Mouse (Mus musculus) left cerebral cortex, postnatal 25 days (tissue): ENCODE data around the gene Zp1. TPM values are rescaled to one million over a fixed set of nuclear protein-coding genes. Genes with fewer than 3 reads are reported as not detected.

Experiments used
- DNase-seq, 2 experiments: peaks; one replicate each; pipeline ENCODE4 v3.0.0; 2022; ENCODE audit warnings: low spot score in 2 of 2, mixed read lengths in 1 of 2
- intact Hi-C: fragments of 180-260 bp; cut with DNase I; formaldehyde crosslinking; loops from one replicate; pipeline ENCODE4 v1.15.1; 2025
- total RNA-seq, 2 experiments: library from RNA; stranded (reverse); gene quantifications; 2 replicates each; pipeline ENCODE4 v1.2.3; 2021

Gene Zp1
- not detected for total RNA-seq

GRCm38 (mm10) chr19:10920532-10920931 is at the start of gene Zp1:
TSS of gene Zp1 (minus strand) at chr19:10920632.
- intact Hi-C loops: no loop called here
- no peak for DNase-seq

- intact Hi-C loops: no loop called here
- no peak for DNase-seq
Measured at GRCm38 (mm10) chr19:10968578-10968977, 48.1 kb upstream of the Zp1 start.

DNA sequence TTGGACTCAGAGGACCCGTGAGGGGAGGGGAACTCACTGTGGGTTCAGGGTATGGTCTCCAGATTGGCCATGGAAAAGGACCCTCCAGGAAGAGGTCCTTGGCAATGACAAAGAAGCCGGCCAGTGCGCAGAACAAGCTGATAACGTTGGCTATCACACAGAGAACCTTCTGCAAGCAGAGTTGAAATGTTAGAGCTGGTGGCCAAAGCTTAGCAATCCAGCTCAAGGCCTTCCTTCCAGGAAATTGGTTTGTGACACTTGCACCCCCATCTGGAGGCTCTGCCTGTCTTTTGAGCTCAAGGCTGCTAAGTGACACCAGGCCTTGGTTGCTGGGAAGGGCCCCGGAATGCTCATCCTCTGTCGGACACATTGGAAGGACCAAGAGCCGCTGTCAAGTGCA is 45.3 kb upstream of the Zp1 start:
- intact Hi-C loops: no loop called here
- DNase-seq: no peak

- no peak for DNase-seq
- intact Hi-C loops: loop anchor here (2.0 to 5.0 kb wide), 3 partner anchors 53 to 295 kb away; partner anchors contain the start of gene Pga5
Measured at GRCm38 (mm10) chr19:10959978-10960346, 39.5 kb upstream of the Zp1 start.

GRCm38 (mm10) chr19:10959085-10959977 is 38.9 kb upstream of the Zp1 start:
- intact Hi-C loops: loop anchor here (2.0 kb wide), 2 partner anchors 53 to 295 kb away; no protein-coding TSS in a partner anchor
- peak; percentile 49 to 68 for DNase-seq

GRCm38 (mm10) chr19:10952021-10952939 is 31.8 kb upstream of the Zp1 start:
- intact Hi-C loops: loop anchor here (5.0 kb wide), 1 partner anchor 240 kb away; no protein-coding TSS in a partner anchor
- DNase-seq: peak; percentile 42 to 70

DNA sequence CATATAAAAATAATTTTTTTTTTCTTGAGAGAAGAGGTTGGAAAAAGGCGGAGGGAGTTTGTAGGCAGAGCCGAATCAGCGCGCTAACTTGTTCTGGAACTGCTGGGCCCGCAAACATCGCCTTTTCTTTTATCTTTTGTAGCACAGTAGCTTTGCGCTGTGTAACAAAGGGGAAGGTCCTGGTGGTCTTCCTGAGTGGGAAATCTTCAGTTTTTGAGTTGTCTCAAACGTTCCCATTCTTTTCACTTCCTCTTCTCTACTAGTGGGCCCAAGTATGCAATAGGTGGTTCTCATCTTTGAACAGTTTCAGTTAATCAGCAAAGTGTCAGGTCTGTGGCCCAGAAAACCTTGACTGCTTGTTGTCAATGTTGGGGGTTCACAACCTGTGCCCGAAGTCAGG is 29.1 kb upstream of the Zp1 start:
- intact Hi-C loops: no loop called here
- no peak for DNase-seq

DNA sequence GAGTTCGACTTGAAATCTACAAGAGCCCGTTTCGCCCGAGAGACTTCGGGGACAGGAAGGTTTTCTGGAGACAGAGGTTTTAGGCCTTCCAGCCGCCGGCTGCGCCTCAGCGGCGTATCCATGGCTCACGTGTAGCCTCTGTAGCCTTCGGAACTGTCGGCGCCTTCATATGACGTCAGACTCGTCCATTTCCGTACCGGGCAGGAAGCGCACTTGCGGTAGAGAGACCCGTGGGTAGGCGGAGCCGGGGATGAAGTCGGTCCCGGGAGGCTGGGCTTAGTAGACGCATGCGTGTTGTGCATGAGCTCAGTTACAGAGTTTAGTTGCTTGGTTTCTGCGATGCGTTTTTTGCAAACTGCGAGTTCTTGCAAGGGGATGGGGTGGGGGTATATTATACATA is 28.7 kb upstream of the Zp1 start, which contains the start of gene Ccdc86:
Ccdc86 (minus strand) TSS at position 155 of the 400 bp plus-strand sequence.
- intact Hi-C loops: no loop called here
- DNase-seq: peak; percentile 97 to 98

- DNase-seq: peak in 1 of 2 experiments; percentile 9
- intact Hi-C loops: no loop called here
Measured at GRCm38 (mm10) chr19:10948416-10948815, 28.0 kb upstream of the Zp1 start.

DNA sequence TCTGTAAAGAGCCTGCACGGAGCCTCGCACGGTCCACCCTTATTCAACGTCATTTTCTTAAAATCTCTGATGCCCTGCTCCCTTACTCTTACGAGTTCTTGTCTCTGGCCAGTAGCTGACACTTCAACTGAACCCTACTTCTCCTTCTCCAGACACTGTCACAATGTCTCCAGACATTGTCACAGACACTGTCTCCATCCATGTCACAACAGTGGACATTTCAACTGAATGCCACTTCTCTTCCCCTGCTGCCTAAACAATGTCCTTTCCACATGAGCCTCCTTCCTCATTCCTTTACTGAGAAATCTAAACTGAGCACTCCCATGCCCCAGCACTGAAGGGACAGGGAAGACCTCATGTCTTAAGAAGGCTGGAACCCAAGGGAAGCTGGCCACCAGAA is 26.8 kb upstream of the Zp1 start:
- intact Hi-C loops: no loop called here
- DNase-seq: no peak

DNA sequence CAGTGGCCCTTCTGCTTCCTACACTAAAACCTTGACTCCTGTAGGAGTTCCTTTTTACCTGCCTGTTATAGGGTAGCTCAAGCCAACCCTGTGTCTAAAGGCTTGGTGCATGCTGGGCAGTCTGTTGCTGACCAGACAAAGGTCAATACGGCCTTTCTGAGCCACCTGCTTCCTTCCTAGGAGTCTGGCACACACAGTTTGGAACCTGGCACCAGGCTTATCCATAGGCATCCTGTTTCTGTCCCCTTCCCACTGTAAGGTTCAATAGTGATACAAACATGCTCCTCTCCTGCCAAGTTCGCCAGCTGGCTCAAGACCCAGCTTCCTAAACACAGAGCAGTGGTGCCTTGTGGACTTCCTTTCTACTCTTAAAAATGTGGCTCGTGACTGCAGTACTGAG is 26.1 kb upstream of the Zp1 start:
- intact Hi-C loops: no loop called here
- DNase-seq: no peak

DNA sequence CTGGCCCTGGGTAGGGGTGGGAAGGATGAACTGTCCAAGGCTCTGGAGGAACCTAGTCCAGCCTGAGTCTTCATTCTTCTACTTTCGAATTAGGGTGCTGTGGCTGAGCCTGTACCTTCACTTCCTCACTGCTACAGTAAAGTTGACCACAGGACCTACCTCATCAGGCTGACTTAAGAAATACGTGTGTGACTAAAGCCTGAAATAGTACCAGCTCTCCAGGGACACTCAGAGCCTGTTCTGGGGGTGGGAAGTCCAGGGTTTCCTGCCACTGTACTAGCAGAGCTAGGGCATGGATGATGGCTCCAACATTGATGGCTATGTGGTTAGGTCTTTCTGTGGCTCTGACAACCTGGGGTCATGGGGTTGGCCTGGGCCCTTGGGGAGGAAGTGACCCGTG is 23.5 kb upstream of the Zp1 start:
- intact Hi-C loops: no loop called here
- DNase-seq: no peak

DNA sequence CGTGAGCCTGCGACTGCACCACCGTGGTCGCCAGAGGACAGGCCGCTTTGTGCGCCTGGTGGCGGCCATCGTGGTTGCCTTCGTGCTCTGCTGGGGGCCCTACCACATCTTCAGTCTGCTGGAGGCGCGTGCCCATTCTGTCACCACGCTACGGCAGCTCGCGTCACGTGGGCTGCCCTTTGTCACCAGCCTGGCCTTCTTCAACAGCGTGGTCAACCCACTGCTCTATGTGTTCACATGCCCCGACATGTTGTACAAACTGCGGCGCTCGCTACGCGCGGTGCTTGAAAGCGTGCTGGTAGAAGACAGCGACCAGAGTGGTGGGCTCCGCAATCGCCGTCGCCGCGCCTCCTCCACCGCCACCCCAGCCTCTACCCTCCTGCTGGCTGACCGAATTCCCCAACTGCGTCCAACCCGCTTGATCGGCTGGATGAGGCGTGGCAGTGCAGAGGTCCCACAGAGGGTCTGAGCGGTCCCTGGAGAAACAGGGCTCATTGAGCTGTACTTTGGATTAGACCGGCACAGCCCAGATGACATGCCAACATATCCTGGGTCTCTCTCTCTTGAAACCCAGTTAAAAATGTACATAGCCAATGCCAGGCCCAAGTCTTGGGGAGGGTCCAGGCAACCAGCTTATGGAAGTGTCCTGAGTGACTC is 20.5 kb upstream of the Zp1 start:
- DNase-seq: peak in 1 of 2 experiments; percentile 19
- intact Hi-C loops: no loop called here

DNA sequence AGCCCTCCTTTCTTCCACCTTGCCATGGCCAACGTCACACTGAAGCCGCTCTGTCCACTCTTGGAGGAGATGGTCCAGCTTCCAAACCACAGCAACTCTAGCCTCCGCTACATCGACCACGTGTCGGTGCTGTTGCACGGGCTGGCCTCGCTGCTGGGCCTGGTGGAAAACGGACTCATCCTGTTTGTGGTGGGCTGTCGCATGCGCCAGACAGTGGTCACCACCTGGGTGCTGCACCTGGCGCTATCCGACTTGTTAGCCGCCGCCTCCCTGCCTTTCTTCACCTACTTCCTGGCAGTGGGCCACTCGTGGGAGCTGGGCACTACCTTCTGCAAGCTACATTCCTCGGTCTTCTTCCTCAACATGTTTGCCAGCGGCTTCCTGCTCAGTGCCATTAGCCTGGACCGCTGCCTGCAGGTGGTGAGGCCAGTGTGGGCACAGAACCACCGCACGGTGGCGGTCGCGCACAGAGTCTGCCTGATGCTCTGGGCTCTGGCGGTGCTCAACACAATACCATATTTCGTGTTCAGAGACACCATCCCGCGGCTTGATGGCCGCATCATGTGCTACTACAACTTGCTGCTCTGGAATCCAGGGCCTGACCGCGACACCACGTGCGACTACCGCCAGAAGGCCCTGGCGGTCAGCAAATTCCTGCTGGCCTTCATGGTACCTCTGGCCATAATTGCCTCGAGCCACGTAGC is 19.8 kb upstream of the Zp1 start:
- intact Hi-C loops: no loop called here
- DNase-seq: peak; percentile 71

DNA sequence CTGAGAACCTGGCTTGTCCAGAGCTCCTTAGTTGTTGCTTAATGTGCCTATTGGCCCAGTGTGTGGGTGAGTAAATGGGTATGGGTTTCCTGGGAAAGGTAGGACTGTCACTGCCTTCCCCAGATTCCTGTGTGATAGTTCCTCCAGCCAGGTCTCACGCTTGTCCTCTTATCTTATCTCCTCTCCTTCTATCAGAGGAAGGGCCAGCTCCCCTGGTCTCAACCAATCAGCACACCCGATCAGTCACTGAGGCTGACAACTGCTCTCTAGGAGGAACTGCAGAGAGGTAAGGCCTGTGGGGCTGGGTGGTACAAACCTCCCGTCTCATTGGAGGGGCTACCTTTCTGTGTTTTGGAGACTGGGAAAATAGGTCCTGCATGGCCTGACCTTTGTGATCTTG is 18.3 kb upstream of the Zp1 start:
- intact Hi-C loops: no loop called here
- no peak for DNase-seq

DNA sequence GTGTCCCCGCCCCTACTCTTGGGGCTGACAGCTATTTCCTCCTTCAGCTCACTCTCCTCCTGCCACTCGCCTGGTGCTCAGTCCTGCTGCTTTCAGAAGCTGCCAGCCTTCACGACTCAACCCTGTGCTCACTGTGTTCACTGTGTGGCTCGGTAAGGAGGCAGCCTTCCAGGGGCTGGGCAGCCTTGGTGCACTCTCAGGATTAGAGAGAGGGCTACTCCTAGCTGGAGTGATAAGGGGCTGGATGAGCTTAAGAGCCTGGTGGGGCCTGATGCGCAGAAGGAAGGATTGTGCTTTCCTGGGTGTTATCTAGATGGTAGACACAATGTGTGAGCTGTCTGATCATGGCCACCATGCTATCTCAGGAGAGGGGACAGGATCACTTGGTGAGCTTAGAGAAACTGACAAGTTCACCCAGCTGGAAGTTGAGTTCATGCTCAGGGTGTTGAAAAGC is 16.7 kb upstream of the Zp1 start, which contains the start of gene Ptgdr2:
Ptgdr2 (plus strand) TSS at position 51 of the 454 bp plus-strand sequence.
- DNase-seq: no peak

DNA sequence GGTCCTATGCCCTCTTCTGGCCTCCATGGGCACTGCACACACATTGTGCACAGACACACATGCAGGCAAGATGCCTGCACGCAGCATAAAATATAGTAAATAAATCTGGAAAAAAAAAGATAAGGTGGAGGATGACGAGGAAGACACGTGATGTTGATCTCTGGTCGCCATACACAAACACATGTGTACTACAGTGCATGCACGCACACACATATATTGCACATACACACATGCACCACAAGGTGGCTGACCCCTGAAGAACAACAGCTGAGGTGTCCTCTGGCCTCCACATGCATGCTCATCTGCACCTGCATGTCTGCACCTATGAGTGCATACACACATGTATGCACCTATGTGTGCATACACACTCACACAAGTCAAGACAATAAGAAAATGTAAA is 15.6 kb upstream of the Zp1 start:
- intact Hi-C loops: no loop called here
- no peak for DNase-seq

More for the DNA sequence above, 16.7 kb upstream of the Zp1 start, which contains the start of gene Ptgdr2:
- intact Hi-C loops: no loop called here

DNA sequence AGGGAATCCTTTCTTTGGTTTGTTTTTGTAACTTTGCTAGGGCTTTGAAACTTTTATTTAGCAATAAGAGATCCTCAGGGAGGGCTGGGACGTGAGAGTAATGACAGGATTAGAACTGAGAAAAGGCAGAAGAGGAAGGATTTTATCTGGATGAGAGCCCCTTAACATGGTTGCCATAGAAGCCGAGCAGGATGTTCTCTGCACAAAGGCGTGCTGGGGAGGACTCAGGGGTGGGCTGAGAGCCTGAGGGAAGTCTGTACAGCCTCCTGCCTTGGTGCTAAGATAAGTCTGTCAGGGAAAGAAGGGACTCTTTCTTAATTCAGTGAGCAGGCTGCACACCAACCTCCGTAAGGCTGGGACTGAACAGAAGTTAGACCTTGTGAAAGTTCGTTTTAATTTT is 14.6 kb upstream of the Zp1 start:
- intact Hi-C loops: no loop called here
- peak in 1 of 2 experiments; percentile 60 for DNase-seq

- intact Hi-C loops: no loop called here
- no peak for DNase-seq
Measured at GRCm38 (mm10) chr19:10930641-10931040, 10.2 kb upstream of the Zp1 start.
